Mouse (Mus musculus): ENCODE measurements around the gene Tapbp.
A peak's percentile ranks its signal among the peaks of the same experiment; 100 is the strongest.

DNA sequence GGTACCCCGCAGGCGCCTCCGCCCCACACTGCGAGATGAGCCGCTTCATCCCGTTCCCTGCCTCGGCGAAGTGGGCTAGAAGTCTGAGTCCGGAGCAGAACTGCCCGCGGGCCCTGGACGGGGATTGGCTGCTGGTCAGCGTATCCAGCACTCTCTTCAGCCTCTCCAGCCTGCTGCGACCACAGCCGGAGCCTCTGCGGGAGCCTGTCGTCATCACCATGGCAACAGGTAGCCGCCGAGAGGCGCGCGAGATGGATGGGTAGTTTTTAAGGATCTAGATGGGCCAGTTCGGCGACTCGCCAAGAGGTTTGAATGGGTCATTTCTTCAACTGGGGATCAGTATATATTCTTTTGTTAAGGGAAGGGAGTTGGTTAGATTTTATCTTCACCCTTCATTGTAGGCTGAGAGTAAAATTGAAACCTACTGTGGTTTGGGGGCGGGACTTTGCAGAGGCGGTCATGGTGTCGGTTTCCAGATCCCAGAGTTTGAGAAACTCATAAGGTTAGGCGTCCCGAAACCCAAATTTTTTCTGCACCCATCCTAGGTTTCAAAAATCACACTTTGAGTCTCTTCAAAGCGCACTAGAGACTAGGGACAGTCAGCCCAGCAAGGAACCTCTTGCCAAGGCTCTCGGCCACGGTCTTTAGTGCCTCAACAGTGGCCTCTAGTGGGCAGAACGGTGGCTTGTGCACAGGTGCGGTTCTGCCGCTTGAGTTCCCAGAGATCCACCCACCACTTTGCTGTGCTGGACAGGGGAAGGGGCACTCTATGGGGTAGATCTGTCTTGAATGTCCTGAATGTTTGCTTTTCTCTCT lies 4.8 kb downstream of the Tapbp start:
- TF ChIP-seq CTCF (IDR thresholded peaks at IDR 0.05; ENCODE audit: control insufficient read depth, insufficient read depth, insufficient replicate concordance, low read depth, low read length) (peak; percentile 85), POLR2A (IDR thresholded peaks at IDR 0.05; ENCODE audit: control insufficient read depth, low read depth, low read length) (peak; percentile 44)
